Mouse (Mus musculus) lung, postnatal 14 days (tissue): ENCODE data around the gene Uba7.

Experiments used
- DNase-seq: peaks from one replicate; pipeline ENCODE4 v3.0.0; 2021

Gene Uba7

GRCm38 (mm10) chr9:107975399-107976386 is at the start of gene Uba7:
Gene Uba7, plus strand, starts transcription at chr9:107975505.
- DNase-seq: no peak

GRCm38 (mm10) chr9:107926920-107927420 is 48.3 kb upstream of the Uba7 start:
- no peak for DNase-seq

GRCm38 (mm10) chr9:107927749-107928148 is 47.6 kb upstream of the Uba7 start:
- no peak for DNase-seq

GRCm38 (mm10) chr9:107928169-107928568 is 47.1 kb upstream of the Uba7 start, which contains the start of gene Actl11:
Gene Actl11, plus strand, starts transcription at chr9:107928469.
- DNase-seq: no peak

GRCm38 (mm10) chr9:107932221-107932620 is 43.1 kb upstream of the Uba7 start:
- no peak for DNase-seq

- DNase-seq: no peak
Measured at GRCm38 (mm10) chr9:107934146-107934545, 41.2 kb upstream of the Uba7 start.

GRCm38 (mm10) chr9:107935374-107935773 is 39.9 kb upstream of the Uba7 start, which contains the start of gene Camkv:
Gene Camkv, plus strand, starts transcription at chr9:107935674.
- DNase-seq: no peak

- peak; percentile 6 for DNase-seq
Measured at GRCm38 (mm10) chr9:107935790-107936214, 39.5 kb upstream of the Uba7 start.

GRCm38 (mm10) chr9:107936215-107936822 is 39.0 kb upstream of the Uba7 start:
- no peak for DNase-seq

- DNase-seq: no peak
Measured at GRCm38 (mm10) chr9:107936831-107937230, 38.5 kb upstream of the Uba7 start.

- DNase-seq: no peak
Measured at GRCm38 (mm10) chr9:107947241-107948194, 27.8 kb upstream of the Uba7 start.

GRCm38 (mm10) chr9:107949184-107949921 is 26.0 kb upstream of the Uba7 start:
- DNase-seq: no peak

- DNase-seq: no peak
Measured at GRCm38 (mm10) chr9:107949922-107950235, 25.4 kb upstream of the Uba7 start, which contains the start of gene Traip. Gene Traip, plus strand, starts transcription at chr9:107950136.

- peak; percentile 95 for DNase-seq
Measured at GRCm38 (mm10) chr9:107950460-107951355, 24.6 kb upstream of the Uba7 start.

GRCm38 (mm10) chr9:107955613-107956289 is 19.6 kb upstream of the Uba7 start:
- DNase-seq: peak; percentile 26

GRCm38 (mm10) chr9:107957141-107957540 is 18.2 kb upstream of the Uba7 start:
- no peak for DNase-seq

GRCm38 (mm10) chr9:107959896-107960295 is 15.4 kb upstream of the Uba7 start:
- DNase-seq: no peak

GRCm38 (mm10) chr9:107960928-107961327 is 14.4 kb upstream of the Uba7 start:
- DNase-seq: no peak

- DNase-seq: no peak
Measured at GRCm38 (mm10) chr9:107961351-107961762, 13.9 kb upstream of the Uba7 start.

GRCm38 (mm10) chr9:107961881-107962280 is 13.4 kb upstream of the Uba7 start:
- no peak for DNase-seq
